Mouse (Mus musculus): ENCODE results near the gene Kif21b.
A peak's percentile ranks its signal among the peaks of the same experiment; 100 is the strongest.

Kif21b gene

GRCm38 (mm10) chr1:136160930-136161329 is 29.7 kb downstream of the Kif21b start:
- no peak for DNase-seq

GRCm38 (mm10) chr1:136161333-136161921 is 30.2 kb downstream of the Kif21b start:
- no peak for DNase-seq

GRCm38 (mm10) chr1:136165436-136165835 is 34.2 kb downstream of the Kif21b start:
- DNase-seq, result no peak

- DNase-seq, result no peak
These were observed 36.5 kb downstream of the Kif21b start for GRCm38 (mm10) chr1:136167657-136168056.

GRCm38 (mm10) chr1:136170109-136170508 is 38.9 kb downstream of the Kif21b start:
- peak; percentile 76 for DNase-seq

- no peak for DNase-seq
These were observed 41.5 kb downstream of the Kif21b start for GRCm38 (mm10) chr1:136172696-136173095.

- no peak for DNase-seq
These were observed 43.0 kb downstream of the Kif21b start for GRCm38 (mm10) chr1:136174101-136174606.

GRCm38 (mm10) chr1:136175183-136175582 is 44.0 kb downstream of the Kif21b start:
- DNase-seq, result peak; percentile 61

GRCm38 (mm10) chr1:136177085-136177484 is 45.9 kb downstream of the Kif21b start:
- no peak for DNase-seq

GRCm38 (mm10) chr1:136178741-136179140 is 47.6 kb downstream of the Kif21b start:
- no peak for DNase-seq

GRCm38 (mm10) chr1:136179511-136180001 is 48.4 kb downstream of the Kif21b start:
- no peak for DNase-seq

- no peak for DNase-seq
These were observed 58.8 kb downstream of the Kif21b start for GRCm38 (mm10) chr1:136190033-136190432.

GRCm38 (mm10) chr1:136212803-136213202 is 81.6 kb downstream of the Kif21b start, which contains the start of gene Mroh3:
Mroh3 (minus strand) TSS chr1:136212828.
- peak; percentile 9 for DNase-seq

GRCm38 (mm10) chr1:136214304-136214703 is 83.1 kb downstream of the Kif21b start:
- DNase-seq, result no peak

- DNase-seq, result no peak
These were observed 89.1 kb downstream of the Kif21b start for GRCm38 (mm10) chr1:136220037-136220871.

GRCm38 (mm10) chr1:136222386-136222785 is 91.2 kb downstream of the Kif21b start:
- no peak for DNase-seq

- DNase-seq, result no peak
These were observed 92.7 kb downstream of the Kif21b start for GRCm38 (mm10) chr1:136223758-136224342.

GRCm38 (mm10) chr1:136225846-136226245 is 94.7 kb downstream of the Kif21b start:
- DNase-seq, result no peak

GRCm38 (mm10) chr1:136226626-136227025 is 95.4 kb downstream of the Kif21b start:
- no peak for DNase-seq

Data from cerebellum, adult 9-10 months (tissue).